Mouse (Mus musculus): Measurements from ENCODE around the gene Lrrc56.

The Lrrc56 gene
- long read RNA-seq, experiment 1, partial matches to known transcripts, result 0 of 2 reads
- long read RNA-seq, experiment 1, other reads (novel, unspliced or antisense), result 2 of 2 reads
- long read RNA-seq, experiment 2, partial matches to known transcripts, result 1 of 1 reads
- long read RNA-seq, experiment 2, other reads (novel, unspliced or antisense), result 0 of 1 reads

DNA sequence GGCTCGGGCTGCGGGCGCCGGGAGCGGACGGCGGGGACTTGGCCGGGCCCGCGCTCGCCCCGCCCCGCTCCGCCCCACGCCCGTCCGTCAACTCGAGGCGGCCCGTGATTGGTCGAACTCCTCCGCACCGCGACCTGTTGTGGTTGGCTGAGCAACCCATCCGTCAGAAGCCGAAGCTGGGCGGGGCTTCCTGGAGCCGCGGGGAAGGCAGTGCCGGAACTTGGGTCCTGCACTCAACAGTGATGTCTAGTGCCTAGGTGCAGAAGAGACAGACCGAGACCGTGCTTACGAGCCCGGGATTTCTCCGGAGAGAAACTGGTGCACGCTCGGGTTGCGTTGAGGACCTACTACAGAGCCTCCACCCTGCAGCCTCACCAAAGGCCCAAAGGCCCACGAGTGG lies at the start of gene Lrrc56, which contains the start of gene Hras:
TSS of gene Lrrc56 (plus strand) at position 210 of the 400 bp plus-strand sequence.
TSS of gene Hras (minus strand) at position 58 of the 400 bp plus-strand sequence.
- intact Hi-C loops (cut with DNase I), result no loop called here

DNA sequence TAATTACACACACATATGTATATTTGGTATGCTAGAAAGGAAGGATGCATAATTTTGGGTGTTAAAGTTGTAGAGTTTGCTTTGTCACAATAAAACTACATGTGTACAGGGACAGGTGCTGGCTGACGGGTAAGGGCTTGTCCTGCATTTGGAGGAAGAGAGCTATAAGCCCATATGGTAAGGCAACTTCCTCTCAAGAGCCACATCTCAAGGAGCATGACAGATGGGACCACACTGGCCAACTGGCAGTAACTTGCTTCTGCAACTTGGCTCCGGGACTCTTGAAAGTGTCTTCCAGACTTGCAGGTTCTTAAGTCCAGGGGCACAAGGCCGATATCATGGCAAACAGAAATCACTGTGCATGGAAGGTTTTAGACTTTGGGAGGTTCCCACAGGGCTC lies 49.3 kb upstream of the Lrrc56 start:
- intact Hi-C loops (cut with DNase I), result loop anchor here (5.0 kb wide), 1 partner anchor 33 kb away; no protein-coding TSS in a partner anchor

DNA sequence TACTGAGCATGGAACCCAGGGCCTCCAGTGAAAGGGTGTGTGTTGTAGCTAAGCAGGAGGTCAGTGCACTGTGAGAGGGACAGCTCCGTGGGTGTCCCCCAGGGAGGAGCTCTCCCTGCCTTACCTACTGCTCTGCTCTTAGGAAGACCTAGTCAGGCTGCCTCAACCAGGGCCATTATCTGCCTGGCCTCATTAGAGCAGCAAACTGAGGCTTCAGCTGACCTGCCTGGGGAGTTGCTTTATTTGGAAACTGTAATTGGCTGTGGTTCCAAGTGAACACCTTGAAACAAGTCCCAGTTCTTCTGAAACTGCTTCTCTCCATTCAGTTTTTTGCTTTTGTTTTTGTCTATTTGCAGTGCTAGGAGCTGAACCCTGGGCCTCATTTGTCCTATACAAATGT lies 48.6 kb upstream of the Lrrc56 start:
- intact Hi-C loops (cut with DNase I), result no loop called here

DNA sequence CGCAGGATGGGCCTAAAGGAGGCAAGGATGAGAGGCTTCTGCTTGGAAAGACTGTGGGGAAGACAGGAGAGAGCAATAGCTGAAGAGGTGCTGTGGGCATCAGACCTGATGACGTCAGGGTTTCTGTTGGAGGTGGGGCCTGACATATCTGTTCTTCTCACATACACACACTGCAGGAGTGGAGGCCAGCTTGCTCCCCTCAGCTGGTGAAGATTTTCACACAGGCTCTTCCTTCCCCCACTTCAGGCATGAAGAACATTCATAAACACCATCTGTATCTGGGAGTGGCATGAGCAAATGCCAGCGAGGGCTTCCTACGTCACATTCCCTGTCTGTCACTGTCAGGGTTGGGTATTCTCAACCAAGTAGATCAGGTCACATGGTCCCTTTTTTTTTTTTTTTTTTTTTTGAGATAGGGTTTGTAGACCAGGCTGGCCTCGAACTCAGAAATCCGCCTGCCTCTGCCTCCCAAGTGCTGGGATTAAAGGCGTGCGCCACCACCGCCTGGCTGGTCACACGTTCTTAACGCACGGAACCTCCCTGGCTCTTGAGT lies 47.8 kb upstream of the Lrrc56 start:
- intact Hi-C loops (cut with DNase I), result no loop called here

DNA sequence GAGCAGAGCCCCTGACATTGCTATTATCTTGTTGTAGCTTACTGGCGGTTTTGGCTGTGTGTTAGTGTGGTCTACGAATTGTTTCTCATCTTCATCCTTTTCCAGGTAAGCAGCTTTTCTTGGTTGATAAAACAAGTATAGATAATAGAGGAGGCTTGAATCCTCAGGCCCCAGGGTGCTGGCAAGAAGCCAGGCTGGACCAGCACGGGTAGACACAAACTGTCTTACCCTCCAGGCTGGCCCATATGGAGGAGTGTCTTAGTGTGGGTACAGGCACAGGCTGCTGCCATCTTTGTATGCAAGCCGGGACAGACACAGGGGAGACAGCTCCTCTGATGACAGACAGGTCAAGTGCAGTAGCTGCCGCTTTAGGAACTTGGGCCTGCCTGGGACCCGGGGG lies 46.9 kb upstream of the Lrrc56 start:
- intact Hi-C loops (cut with DNase I), result no loop called here

DNA sequence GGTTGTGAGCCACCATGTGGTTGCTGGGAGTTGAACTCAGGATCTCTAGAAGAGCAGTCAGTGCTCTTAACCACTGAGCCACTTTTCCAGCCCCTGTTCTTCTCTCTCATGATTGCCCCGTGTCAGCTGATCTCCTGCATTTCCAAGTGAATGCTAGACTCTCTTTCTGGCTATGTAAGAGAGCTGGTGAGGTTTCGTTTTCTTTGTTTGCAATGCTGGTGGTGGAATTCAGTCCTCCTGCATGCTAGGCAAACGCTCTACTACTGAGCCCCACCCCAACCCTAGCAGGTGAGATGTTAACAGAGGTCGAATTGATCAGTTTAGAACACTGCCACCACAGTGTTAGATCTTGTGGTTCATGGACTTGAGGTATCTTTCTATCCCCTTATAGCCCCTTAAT lies 45.3 kb upstream of the Lrrc56 start:
- intact Hi-C loops (cut with DNase I), result no loop called here

DNA sequence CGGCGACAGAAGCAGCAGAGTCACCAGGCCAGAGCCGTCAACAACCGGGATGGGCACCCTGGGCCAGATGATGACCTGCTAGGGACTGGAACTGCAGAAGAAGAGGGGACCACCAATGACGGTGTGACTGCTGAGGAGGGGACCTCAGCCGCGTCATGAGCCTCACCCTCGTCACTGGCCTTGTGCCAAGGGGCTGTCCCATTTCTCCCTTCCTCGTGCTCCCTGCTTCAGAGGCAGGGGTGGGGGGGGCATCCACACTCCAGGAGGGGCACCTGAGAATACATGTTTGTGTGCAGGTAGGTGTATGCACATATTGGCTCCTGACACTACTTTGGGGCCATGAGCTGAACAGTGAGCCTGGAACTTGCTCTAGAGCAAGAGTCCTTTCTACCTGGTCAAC lies 38.6 kb upstream of the Lrrc56 start:
- intact Hi-C loops (cut with DNase I), result no loop called here

DNA sequence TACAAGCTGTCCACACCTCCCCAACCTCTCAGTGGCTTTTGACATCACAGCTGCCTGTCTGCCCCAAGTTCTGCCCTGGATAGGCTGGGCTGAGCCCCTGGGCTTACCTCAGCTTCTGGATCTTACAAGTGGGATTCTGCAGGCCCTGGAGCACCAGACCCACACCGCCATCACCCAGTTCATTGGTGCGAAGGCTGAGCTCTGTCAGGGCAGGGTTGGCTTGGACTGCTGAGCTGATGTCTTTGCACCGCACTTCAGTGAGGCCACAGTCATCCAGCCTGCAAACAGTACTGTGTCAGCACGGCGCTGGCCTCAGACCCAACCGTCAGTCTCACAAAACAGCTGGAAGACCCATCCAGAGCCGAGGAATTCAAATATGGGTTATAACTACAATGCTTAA lies 29.6 kb upstream of the Lrrc56 start:
- intact Hi-C loops (cut with DNase I), result loop anchor here (10.0 kb wide), 1 partner anchor 220 kb away; the partner anchor contains the start of gene Pgghg

DNA sequence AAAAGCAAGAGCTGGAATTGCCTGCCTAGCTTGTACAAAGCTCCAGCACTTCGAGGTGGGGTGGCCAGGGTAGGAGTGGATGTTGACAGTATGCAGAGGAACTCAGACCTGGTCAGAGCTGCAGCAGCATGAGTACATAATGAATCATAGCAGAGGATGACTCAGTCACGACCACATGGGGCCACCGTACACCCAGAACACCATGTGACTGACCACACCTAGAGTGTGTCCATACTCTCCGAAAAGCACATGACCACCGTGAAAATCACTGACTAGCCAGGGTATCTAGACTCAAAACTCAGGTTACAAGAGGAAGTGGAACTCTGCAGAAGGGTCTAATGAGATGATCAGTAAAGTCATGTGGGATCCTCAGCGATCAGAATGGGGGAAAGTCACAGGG lies 29.1 kb upstream of the Lrrc56 start:
- intact Hi-C loops (cut with DNase I), result loop anchor here (5.0 to 10.0 kb wide), 2 partner anchors 33 to 220 kb away; partner anchors contain the start of gene Pgghg

DNA sequence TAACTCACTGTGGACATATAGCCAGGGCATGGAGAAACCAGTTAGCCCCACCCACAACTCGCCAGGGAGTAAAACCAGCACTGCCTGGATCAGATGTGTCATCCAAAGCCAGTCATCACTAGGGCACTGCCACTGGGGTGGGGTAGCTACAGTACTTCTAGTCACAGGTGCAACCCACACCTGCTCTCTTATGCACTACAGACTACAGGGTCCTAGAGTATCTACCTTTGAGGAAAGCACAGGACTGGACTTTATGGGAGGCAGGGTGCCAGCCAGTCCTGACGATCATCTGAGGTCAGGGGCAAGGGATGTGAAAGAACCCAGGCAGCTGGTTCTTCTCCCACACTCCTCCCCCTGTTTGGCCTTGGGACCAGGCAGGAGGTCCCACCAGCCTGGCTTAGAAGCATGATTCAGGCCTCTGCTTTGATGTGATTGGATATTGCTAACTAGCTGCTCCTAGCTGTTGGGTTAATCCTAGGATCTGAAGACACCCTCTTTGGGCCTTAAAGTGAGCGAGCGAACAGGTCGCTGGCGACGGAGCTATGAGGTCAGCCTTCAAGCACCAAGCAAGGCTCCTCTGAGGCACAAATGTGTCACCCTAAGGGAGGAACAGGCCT lies 25.9 kb upstream of the Lrrc56 start:
- intact Hi-C loops (cut with DNase I), result loop anchor here (5.0 to 10.0 kb wide), 2 partner anchors 36 to 223 kb away; partner anchors contain the start of gene Pgghg

DNA sequence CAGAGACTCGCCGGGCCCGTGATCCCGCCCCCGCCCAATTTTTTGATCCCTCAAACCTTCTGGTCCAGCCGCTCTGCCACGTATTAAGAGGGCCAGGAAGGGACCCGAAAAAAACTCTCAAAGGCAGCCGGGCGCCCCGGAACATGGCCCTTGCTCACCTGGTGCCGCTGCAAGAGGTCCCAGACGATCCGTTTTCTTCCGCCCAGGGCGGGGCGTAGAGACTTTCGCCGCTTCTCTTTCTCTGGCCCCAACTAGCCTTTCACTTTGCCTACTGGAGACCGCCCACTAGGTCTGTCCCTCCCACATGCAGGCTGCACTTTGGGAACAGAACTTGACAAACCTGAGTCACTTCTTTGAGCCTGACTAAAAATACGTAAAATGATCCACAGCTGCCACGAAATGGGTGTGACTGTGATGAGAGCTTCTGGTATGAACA lies 25.4 kb upstream of the Lrrc56 start:
- intact Hi-C loops (cut with DNase I), result loop anchor here (5.0 to 10.0 kb wide), 2 partner anchors 36 to 224 kb away; partner anchors contain the start of gene Pgghg

DNA sequence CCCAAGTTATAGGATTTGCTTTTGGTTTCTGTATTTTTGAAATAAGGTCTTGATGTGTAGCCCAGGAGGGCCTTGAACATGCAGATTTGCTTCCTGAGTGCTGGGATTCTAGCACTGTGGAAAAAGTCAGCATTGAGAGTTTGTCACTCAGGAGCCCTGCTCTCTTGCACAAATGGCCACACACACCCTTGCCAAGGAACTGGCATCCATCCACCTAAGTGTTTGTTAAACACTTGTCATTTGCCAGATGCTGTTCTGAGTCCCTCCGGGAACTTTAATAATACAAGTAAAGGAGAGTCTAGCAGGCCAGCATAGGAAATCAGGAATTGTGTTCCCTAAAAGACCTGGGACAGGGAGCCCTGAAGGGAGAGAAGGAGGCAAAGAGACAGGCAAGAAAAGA lies 24.7 kb upstream of the Lrrc56 start:
- intact Hi-C loops (cut with DNase I), result loop anchor here (5.0 to 10.0 kb wide), 2 partner anchors 37 to 224 kb away; partner anchors contain the start of gene Pgghg

DNA sequence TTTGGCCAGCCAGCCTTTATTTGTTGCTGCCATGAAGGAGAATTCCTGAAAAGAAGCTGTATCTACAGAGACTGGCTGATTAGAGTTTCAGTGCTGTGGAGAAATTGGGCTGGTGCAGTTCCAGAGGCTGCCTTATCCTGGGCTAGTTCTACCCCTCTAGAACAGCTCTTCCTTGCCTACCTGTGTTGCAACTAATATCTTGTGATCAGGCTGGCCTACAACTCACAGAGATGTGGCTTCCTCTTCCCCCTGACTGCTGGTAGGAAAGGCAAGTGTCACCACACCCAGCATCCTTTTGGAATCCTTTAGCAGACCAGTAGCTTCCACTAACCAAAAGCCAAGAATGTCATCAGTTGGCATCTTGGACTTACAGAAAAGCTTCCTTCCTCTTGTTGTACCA lies 24.1 kb upstream of the Lrrc56 start:
- intact Hi-C loops (cut with DNase I), result loop anchor here (5.0 to 10.0 kb wide), 2 partner anchors 38 to 225 kb away; partner anchors contain the start of gene Pgghg

DNA sequence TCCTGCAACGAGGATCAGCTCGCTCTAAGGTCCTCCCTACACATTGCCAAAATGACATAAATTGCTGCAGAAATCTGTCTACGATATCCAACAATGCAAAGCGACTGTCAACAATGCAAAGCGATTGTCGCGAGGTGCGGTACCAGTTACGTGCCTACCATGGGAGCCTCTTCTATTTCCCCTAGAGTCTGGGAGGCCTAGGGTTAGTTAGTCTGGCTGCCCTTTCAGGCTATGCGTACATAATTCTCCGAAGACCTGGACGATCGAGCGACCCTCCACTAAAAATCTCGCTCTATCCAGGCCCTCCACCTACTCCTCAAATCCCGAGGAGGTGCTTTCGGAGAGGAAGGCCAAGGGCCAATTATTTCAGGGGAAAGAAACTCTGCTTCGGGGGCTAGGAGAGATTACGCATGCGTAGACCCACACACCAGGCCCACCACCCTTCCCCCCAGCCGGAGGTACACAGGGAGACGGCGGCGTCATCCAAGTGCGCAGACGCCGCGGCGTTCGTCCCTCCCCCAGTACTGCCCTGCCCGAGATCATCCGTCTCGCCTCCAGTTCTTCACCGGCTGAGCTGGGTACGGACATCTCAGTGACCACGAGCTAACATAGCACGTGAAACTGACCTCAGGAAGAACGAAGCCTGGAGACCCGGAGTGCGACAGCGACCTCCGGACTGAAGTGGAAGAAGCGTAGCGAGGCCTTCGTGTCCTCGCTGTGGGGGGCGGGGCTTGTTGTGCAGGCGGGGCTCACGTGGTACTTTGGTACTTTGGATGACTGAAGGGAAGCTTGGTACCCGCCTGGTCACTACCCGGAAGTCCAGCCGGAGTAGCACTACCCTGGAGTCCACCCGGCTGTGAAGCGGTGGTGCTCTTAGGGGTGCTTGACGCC lies 21.6 kb upstream of the Lrrc56 start, which contains the start of gene Rnh1:
TSS of gene Rnh1 (minus strand) at position 742 of the 891 bp plus-strand sequence.
- intact Hi-C loops (cut with DNase I), result no loop called here

DNA sequence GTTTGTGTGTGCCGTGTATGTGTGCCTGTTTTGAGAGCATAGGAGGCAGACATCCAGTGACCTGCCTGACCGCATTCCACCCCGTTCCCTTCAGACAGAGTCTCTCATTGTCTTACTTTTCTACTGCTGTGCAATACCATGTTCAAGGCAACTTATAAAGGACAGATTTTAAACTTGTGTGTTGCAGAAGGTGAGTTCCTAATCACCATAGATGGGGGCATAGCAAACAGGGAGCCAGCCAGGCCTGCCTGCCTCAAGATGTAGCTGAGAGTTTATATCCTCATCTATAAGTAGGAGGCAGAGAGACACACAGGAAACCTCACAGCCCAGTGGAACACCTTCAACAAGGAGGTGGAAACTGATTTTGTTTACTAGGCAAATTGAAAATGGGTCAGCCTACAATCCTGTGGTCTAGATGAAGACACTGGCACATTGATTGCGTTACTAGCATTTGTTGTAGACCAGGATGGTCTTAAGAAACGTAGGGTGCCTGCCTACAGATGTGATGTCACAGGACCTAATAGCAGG lies 20.6 kb upstream of the Lrrc56 start:
- intact Hi-C loops (cut with DNase I), result no loop called here

DNA sequence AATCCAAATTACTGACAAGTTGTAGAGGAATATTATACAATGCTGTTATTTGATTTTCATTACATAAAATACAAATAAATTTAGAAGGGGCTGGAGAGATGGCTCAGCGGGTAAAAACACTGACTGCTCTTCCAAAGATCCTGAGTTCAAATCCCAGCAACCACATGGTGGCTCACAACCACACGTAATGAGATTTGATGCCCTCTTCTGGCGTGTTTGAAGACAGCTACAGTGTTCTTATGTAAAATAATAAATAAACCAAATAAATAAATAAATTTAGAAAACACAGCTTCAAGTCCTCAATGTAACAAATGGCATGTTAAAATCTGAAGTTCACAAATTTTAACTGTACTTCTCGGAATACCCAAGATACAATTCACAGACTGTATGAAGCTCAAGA lies 18.9 kb upstream of the Lrrc56 start:
- intact Hi-C loops (cut with DNase I), result loop anchor here (5.0 kb wide), 1 partner anchor 33 kb away; no protein-coding TSS in a partner anchor

DNA sequence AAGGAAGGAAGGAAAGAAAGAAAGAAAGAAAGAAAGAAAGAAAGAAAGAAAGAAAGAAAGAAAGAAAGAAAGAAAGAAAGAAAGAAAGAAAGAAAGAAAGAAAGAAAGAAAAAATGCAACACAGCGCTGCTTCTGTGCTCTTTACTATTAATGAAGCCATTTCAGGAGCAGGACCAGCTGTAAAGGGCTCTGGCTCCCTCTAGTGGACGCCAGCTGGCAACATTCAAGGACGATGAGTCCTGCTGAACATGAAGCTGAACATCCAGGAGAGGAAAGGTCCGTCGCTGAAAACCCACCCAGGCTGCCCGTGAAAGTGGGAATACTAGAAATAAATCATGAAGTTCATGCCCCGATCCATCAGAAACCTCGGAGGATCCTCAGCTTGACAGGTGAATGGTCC lies 17.8 kb upstream of the Lrrc56 start:
- intact Hi-C loops (cut with DNase I), result loop anchor here (2.0 to 5.0 kb wide), 2 partner anchors 34 to 85 kb away; no protein-coding TSS in a partner anchor

DNA sequence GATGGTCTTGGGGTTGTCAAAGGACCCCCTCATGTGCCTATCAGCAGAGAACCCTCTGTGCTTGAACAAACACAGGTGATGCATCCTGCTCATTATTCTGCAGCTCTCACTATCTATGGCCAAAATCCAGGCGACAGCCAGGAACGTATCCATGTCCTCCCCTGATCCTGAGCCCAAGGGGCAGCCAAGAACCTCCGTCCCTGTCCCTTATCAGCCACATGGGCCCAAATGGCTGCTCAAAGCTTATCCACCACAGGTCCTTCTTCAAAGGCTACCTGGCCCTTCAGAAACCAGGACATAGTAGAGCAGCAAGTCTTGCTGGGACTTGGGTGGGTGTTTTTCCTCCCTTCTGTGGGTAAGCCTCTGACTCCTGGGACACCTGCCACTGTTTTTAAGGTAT lies 5.8 kb upstream of the Lrrc56 start:
- intact Hi-C loops (cut with DNase I), result loop anchor here (10.0 kb wide), 1 partner anchor 343 kb away; the partner anchor contains the start of genes Odf3 and Scgb1c1

DNA sequence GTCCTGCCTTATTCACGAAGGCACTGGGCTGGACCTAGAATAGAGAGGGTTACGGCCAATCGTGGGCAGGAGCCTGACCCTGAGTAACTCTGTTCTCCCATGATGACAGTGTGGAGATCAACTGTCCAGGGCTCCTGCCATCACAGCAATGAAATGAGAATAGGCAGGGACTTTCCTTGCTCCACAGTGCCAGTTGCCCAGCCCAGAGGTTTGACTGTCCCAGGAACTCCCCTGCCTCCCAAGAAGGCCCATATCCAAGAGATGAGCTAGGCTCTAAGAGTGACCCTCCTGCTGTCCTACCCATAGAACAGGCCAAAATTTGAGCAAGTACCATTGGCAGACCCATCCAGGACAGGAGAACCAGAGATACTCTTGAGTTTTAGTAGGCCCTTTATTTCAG lies 5.2 kb upstream of the Lrrc56 start:
- intact Hi-C loops (cut with DNase I), result loop anchor here (10.0 kb wide), 1 partner anchor 344 kb away; the partner anchor contains the start of genes Odf3 and Scgb1c1

DNA sequence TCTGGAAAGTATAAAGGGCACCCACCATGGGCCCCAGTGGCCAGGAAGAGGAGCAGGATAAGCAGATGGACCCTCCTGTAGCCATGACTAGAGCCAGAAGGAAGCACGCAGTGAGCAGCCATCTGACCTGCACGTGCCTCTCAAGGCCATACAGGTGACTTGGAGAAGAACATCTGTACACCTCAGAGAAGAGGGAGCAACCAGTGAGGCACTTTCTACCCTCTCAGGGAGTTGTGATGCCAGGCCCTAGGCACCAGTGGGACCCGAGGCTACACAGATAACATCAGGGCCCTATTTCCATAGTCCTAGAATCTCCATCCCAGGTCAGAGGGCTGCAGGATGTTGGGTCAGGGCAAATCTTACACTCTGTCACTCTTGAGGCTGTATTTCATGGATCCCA lies 3.7 kb upstream of the Lrrc56 start:
- intact Hi-C loops (cut with DNase I), result no loop called here

DNA sequence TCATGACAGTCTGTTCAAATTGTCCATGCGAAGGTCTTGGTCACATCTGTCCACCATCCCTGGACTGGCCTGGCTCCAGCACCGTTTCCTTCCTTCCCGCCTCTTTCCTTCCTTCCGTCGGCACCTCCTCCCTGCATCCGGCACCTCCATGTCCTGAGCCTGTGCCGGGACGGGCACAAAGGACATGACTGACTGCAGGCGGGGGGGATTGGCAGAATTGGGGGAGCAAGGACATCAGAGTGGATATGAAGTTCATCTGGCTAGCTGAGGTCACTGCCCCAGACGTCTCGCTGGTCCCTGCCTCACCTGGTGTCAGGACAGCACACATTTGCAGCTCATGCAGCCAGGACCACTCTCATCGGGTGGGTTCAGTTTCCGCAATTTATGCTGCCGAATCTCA lies 2.9 kb upstream of the Lrrc56 start:
- intact Hi-C loops (cut with DNase I), result no loop called here
